Mouse (Mus musculus) urinary bladder, postnatal 14 days (tissue): ENCODE results near the gene Vmn1r107.
"Not testable (repeated sequence)": the region's sequence is repeated elsewhere in the genome, so short reads cannot be mapped to it uniquely, and the experiment has no call there.

ENCODE experiments used
- DNase-seq: peaks from one replicate; pipeline ENCODE4 v3.0.0; 2021; ENCODE audit warnings: low spot score

The Vmn1r107 gene

GRCm38 (mm10) chr7:20668618-20669017 is at the start of gene Vmn1r107:
TSS of gene Vmn1r107 (plus strand) at chr7:20668918.
- DNase-seq = not testable (repeated sequence)

GRCm38 (mm10) chr7:20703116-20703515 is 34.4 kb downstream of the Vmn1r107 start, which contains the start of gene Vmn1r111:
TSS of gene Vmn1r111 (minus strand) at chr7:20703216.
- not testable (repeated sequence) for DNase-seq
